Mouse (Mus musculus): ENCODE results near the gene Itgb6. TPM values are rescaled to one million over a fixed set of nuclear protein-coding genes. Genes with fewer than 3 reads are reported as not detected.

The Itgb6 gene
- polyA plus RNA-seq, 1 experiment, result not detected

DNA sequence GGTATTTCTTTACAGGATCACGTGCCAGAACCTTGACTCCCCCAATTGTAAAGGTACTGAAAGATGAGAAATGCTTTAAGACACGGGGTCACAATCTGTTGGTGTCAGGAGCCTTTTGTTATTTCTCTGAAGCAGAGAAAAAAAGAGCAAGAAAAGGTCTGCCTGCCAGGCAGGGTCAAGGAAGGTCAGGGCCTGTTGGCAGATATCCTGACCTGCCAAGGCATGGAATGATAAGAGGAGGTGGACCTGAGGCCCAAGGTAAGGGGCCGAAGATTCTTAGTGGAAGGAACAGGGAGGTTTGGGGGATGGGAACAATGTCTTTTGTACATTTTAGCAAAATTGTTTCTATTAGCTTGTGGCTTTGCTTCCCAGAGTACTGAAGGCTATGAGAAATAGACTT is 13.8 kb downstream of the Itgb6 start:
- Histone ChIP-seq H3K4me1 (ENCODE audit: control insufficient read depth, insufficient read depth, low read length) (no peaks in the 10 kb centered on the region), H3K4me3 (ENCODE audit: insufficient read depth, low read depth, low read length) (no peak overlapping the region), H3K27ac (ENCODE audit: insufficient read depth, low read depth, low read length) (no peak overlapping the region)
- no peak for TF ChIP-seq CTCF (IDR thresholded peaks at IDR 0.05; ENCODE audit: insufficient read depth, low read depth, low read length)
- no peak for TF ChIP-seq POLR2A (IDR thresholded peaks at IDR 0.05; ENCODE audit: insufficient read depth, low read depth, low read length)
- WGBS, result 75% methylated on average over 3 of the region's 3 CpGs

DNA sequence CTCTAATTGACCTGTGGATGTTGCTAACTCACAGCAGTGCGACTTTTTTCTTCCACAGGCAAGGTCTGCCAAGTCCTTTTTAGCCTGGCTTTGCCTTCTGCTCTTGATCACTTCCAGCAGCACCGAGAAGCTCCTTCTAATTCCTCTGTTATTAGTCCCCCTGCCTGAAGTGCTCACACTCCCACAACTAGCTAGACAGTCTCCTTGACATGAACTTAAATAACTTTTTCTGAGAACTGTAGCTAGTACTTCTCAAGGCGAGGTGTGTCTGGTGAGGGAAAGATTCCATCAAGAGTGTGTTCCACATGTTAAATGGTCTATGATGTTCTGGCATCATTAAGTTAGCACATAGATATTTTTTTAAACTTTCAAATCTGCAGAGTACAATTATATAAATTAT is 15.6 kb downstream of the Itgb6 start:
- 63% methylated on average over 3 of the region's 3 CpGs for WGBS

GRCm38 (mm10) chr2:60705426-60705825 is 17.0 kb downstream of the Itgb6 start:
- Histone ChIP-seq H3K27ac (ENCODE audit: insufficient read depth, low read depth, low read length) (no peak overlapping the region), H3K4me1 (ENCODE audit: control insufficient read depth, insufficient read depth, low read length) (no peaks in the 10 kb centered on the region), H3K4me3 (ENCODE audit: insufficient read depth, low read depth, low read length) (no peak overlapping the region)
- TF ChIP-seq CTCF (IDR thresholded peaks at IDR 0.05; ENCODE audit: insufficient read depth, low read depth, low read length) (no peak), POLR2A (IDR thresholded peaks at IDR 0.05; ENCODE audit: insufficient read depth, low read depth, low read length) (no peak)
- WGBS, result 95% methylated on average over 8 of the region's 8 CpGs

More for the DNA sequence above, 15.6 kb downstream of the Itgb6 start:
- TF ChIP-seq POLR2A (IDR thresholded peaks at IDR 0.05; ENCODE audit: insufficient read depth, low read depth, low read length), result no peak
- TF ChIP-seq CTCF (IDR thresholded peaks at IDR 0.05; ENCODE audit: insufficient read depth, low read depth, low read length), result no peak
- Histone ChIP-seq H3K27ac (ENCODE audit: insufficient read depth, low read depth, low read length) (no peak overlapping the region), H3K4me1 (ENCODE audit: control insufficient read depth, insufficient read depth, low read length) (no peaks in the 10 kb centered on the region), H3K4me3 (ENCODE audit: insufficient read depth, low read depth, low read length) (no peak overlapping the region)

DNA sequence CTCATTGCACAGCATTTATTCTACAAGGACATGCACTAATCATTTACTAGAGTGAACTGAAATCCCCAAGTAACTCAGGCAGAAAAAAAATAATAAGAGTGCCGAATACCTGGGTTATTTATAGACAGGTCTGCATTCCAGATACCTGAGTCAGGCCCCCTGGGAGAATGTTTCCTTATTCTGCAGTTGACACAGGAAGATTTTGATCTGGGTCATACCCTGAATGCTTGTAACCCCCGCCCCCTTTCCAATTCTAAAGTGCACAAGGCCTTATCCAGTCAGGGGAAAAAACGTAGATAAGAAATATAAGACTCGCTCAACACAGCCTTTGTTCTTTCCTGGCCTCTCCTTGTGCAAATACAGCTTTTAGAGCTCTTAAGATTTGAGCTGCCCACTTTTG is 19.1 kb downstream of the Itgb6 start:
- H3K4me3 ChIP-seq (ENCODE audit: insufficient read depth, low read depth, low read length), result no peak overlapping the region
- H3K27ac ChIP-seq (ENCODE audit: insufficient read depth, low read depth, low read length), result no peak overlapping the region
- 0 out of 2 replicates have a peak, but pooled peaks cover under 1% of the 10 kb centered on the region for H3K4me1 ChIP-seq (ENCODE audit: control insufficient read depth, insufficient read depth, low read length)
- 90% methylated on average over 4 of the region's 4 CpGs for WGBS
- TF ChIP-seq POLR2A (IDR thresholded peaks at IDR 0.05; ENCODE audit: insufficient read depth, low read depth, low read length) (no peak), CTCF (IDR thresholded peaks at IDR 0.05; ENCODE audit: insufficient read depth, low read depth, low read length) (no peak)

DNA sequence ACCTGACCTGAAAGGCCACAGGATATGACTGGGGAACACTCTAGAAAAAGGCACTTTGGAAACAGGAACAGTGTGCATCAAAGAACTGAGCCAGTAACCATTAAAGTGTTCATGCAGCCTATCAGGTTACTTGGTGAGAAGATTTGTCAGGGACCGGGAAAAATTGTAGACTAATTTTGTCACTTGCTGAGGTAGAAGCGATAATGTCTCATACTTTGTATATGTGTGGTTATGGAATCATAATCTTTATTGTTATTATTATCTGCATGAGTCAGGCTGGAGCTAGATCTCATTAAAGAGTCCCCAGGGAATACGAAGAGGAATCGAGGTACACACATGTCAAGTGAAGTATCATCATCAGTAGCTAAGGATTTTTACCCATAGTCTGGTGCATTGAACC is 21.5 kb downstream of the Itgb6 start:
- Histone ChIP-seq H3K4me1 (ENCODE audit: control insufficient read depth, insufficient read depth, low read length) (0 out of 2 replicates have a peak, but pooled peaks cover 4% of the 10 kb centered on the region), H3K27ac (ENCODE audit: insufficient read depth, low read depth, low read length) (no peak overlapping the region), H3K4me3 (ENCODE audit: insufficient read depth, low read depth, low read length) (no peak overlapping the region)
- WGBS, result 94% methylated on average over 4 of the region's 4 CpGs
- TF ChIP-seq POLR2A (IDR thresholded peaks at IDR 0.05; ENCODE audit: insufficient read depth, low read depth, low read length) (no peak), CTCF (IDR thresholded peaks at IDR 0.05; ENCODE audit: insufficient read depth, low read depth, low read length) (no peak)

GRCm38 (mm10) chr2:60700013-60700412 is 22.4 kb downstream of the Itgb6 start:
- 0 out of 2 replicates have a peak, but pooled peaks cover 4% of the 10 kb centered on the region for H3K4me1 ChIP-seq (ENCODE audit: control insufficient read depth, insufficient read depth, low read length)
- WGBS, result 95% methylated on average over 3 of the region's 3 CpGs
- H3K4me3 ChIP-seq (ENCODE audit: insufficient read depth, low read depth, low read length), result no peak overlapping the region
- TF ChIP-seq CTCF (IDR thresholded peaks at IDR 0.05; ENCODE audit: insufficient read depth, low read depth, low read length) (no peak), POLR2A (IDR thresholded peaks at IDR 0.05; ENCODE audit: insufficient read depth, low read depth, low read length) (no peak)
- no peak overlapping the region for H3K27ac ChIP-seq (ENCODE audit: insufficient read depth, low read depth, low read length)

DNA sequence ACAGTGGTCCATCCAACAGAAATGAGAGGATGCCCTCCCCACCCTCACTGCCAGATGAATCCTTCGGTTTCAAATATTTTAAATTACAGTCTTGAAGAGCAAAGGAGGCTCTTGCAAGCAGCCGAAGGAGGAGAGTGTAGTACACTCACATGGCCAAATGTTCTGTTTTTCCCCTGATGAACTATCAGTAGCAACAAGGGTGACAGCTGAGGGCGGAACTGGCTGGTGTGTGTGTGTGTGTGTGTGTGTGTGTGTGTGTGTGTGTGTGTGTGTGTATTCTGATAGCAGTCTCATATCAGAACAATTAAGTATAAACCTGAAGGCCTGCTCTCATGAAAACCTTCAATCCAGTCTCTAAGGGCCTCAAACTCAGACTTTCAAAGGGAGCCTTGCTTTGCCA is 22.9 kb downstream of the Itgb6 start:
- WGBS, result 83% methylated on average over 3 of the region's 3 CpGs
- TF ChIP-seq POLR2A (IDR thresholded peaks at IDR 0.05; ENCODE audit: insufficient read depth, low read depth, low read length) (no peak), CTCF (IDR thresholded peaks at IDR 0.05; ENCODE audit: insufficient read depth, low read depth, low read length) (no peak)
- Histone ChIP-seq H3K4me1 (ENCODE audit: control insufficient read depth, insufficient read depth, low read length) (0 out of 2 replicates have a peak, but pooled peaks cover 4% of the 10 kb centered on the region), H3K4me3 (ENCODE audit: insufficient read depth, low read depth, low read length) (no peak overlapping the region), H3K27ac (ENCODE audit: insufficient read depth, low read depth, low read length) (no peak overlapping the region)

- TF ChIP-seq CTCF (IDR thresholded peaks at IDR 0.05; ENCODE audit: insufficient read depth, low read depth, low read length), result no peak
- no peak for TF ChIP-seq POLR2A (IDR thresholded peaks at IDR 0.05; ENCODE audit: insufficient read depth, low read depth, low read length)
- Histone ChIP-seq H3K27ac (ENCODE audit: insufficient read depth, low read depth, low read length) (no peak overlapping the region), H3K4me1 (ENCODE audit: control insufficient read depth, insufficient read depth, low read length) (0 out of 2 replicates have a peak, but pooled peaks cover 4% of the 10 kb centered on the region), H3K4me3 (ENCODE audit: insufficient read depth, low read depth, low read length) (no peak overlapping the region)
- WGBS, result 81% methylated on average over 1 of the region's 1 CpGs
These were observed 24.3 kb downstream of the Itgb6 start for GRCm38 (mm10) chr2:60698155-60698554.

- H3K4me3 ChIP-seq (ENCODE audit: insufficient read depth, low read depth, low read length), result no peak overlapping the region
- WGBS, result 72% methylated on average over 7 of the region's 7 CpGs
- H3K27ac ChIP-seq (ENCODE audit: insufficient read depth, low read depth, low read length), result no peak overlapping the region
- H3K4me1 ChIP-seq (ENCODE audit: control insufficient read depth, insufficient read depth, low read length), result 0 out of 2 replicates have a peak, but pooled peaks cover 4% of the 10 kb centered on the region
- no peak for TF ChIP-seq POLR2A (IDR thresholded peaks at IDR 0.05; ENCODE audit: insufficient read depth, low read depth, low read length)
- TF ChIP-seq CTCF (IDR thresholded peaks at IDR 0.05; ENCODE audit: insufficient read depth, low read depth, low read length), result no peak
These were observed 24.9 kb downstream of the Itgb6 start for GRCm38 (mm10) chr2:60697530-60697929.

GRCm38 (mm10) chr2:60696559-60696958 is 25.9 kb downstream of the Itgb6 start:
- Histone ChIP-seq H3K4me3 (ENCODE audit: insufficient read depth, low read depth, low read length) (no peak overlapping the region), H3K27ac (ENCODE audit: insufficient read depth, low read depth, low read length) (no peak overlapping the region), H3K4me1 (ENCODE audit: control insufficient read depth, insufficient read depth, low read length) (0 out of 2 replicates have a peak, but pooled peaks cover 4% of the 10 kb centered on the region)
- 97% methylated on average over 6 of the region's 6 CpGs for WGBS
- TF ChIP-seq POLR2A (IDR thresholded peaks at IDR 0.05; ENCODE audit: insufficient read depth, low read depth, low read length) (no peak), CTCF (IDR thresholded peaks at IDR 0.05; ENCODE audit: insufficient read depth, low read depth, low read length) (no peak)

All from olfactory bulb, adult 2 months (tissue).